Mouse (Mus musculus) adrenal gland, adult 2 months (tissue): ENCODE measurements around the gene Lhfpl2. TPM values are rescaled to one million over a fixed set of nuclear protein-coding genes. Genes with fewer than 3 reads are reported as not detected.
A peak's percentile ranks its signal among the peaks of the same experiment; 100 is the strongest.

ENCODE experiments used
- DNase-seq: peaks from one replicate; pipeline ENCODE4 v3.0.0; 2021
- polyA plus RNA-seq: library from polyadenylated mRNA; depleted of rRNA; stranded (reverse); fragments of >200 nt; gene quantifications from 2 replicates; pipeline ENCODE4 v1.2.3, GENCODE M21; 2012
- total RNA-seq, 2 experiments: library from RNA; stranded (reverse); gene quantifications; 2 replicates each; pipeline ENCODE4 v1.2.3; 2021

The Lhfpl2 gene
- total and polyA plus RNA-seq, 3 experiments, result 26.7 to 32.2 (median 27.9) TPM

DNA sequence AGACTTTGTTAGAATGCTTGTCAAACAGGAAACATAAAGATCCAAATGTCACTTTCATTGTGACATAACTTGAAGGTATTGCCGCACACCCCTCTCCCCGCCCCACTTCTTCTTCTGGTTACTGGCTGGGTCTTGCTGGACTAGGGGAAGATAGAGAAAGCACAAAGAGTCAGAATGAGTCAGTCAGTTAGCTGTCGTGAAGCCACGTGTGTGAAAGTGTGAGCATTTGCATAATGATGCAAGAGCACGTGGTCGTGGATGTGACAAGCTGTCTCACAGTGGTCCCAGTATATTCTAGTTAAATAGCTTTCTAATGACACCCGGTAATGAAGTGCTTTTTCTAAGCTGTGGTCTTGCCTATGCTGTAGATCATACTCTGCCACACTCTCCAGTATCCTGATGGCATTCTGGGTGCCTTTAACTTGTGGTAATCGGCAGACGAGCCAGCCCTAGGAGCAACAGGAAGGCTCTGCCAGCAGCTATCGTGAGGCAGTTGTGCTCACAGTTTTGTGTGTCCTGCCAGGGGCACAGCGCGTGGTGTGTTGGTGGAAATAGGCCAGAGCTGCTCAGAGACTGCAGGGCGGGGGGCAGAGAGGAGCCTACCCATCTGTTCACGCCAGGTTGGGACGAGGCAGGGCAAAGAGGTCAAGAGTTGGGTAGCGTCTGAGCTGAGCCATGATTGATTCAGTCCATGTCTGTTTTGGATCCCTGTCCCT lies 40.9 kb downstream of the Lhfpl2 start:
- peak; percentile 44 for DNase-seq

- DNase-seq, result no peak
Observed at GRCm38 (mm10) chr13:94099087-94099486, 41.5 kb downstream of the Lhfpl2 start.

DNA sequence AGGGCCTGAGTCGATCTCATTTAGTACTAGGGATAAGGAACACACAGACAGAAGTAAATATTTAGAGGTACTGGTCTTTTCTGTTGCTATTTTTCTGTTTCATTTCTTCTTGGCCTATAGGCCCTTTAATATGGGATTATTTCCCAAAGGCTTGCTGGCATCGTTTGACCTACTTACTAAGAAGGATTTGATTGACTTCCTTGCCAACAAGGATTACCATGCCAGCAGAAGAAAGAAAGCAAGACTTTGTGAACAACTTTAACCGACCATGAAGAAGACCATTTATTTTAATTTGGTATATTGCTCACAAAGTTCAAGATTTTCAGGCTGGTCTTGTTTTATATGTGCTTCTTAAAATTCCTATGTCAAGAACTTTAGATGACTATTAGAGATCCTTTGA lies 42.8 kb downstream of the Lhfpl2 start:
- DNase-seq, result no peak

DNA sequence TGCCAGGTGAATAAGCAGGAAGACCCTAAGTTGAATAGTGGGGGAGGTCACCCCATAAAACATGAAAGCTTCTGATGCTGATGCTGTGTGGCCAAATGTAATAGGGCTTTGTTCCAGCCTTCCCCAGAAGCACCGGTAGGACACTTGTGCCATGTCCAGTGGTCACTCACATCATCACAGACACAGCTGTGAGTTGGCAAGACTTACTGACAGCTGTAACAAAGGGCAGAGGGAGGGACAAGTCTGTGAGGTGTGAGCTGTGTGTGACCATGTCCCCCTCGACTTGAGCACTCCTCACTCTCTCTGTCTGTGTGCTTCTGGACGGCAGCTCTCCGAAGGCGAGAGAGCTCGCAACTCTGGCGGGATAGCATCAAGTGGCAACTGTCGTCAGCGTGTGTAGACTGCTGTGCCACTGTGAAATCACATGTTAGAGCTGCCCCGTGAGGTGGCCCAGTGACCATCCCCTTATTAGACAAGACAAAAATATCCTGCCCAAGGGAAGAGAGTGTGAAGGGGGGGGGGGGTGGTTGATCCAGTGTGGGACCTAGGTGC lies 43.5 kb downstream of the Lhfpl2 start:
- no peak for DNase-seq

DNA sequence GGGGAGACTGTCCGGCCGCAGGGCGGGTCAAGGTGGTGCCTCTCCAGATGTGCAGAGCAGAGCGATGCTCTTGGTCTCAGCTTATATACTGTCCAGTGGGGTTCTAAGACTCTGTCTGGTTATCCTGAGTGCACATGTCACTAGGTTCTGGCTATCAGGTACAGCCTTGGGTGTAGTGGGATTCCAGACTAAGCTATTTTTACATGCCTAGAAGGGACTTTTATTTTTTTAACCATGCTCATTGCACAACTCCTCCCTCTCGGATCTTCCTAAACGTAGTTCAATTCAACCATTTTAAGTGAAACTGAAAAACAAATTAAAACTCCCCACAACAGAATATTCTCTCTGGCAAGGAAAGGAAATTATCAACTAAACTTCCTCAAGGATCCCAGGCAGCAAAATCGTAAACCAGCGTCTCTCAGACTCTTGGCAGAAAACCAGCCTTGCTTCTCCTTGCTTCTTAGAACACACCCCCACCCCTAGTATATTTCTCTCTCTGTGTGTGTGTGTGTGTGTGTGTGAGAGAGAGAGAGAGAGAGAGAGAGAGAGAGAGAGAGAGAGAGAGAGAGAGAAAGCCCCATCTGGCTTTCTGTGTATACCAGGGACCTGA lies 47.4 kb downstream of the Lhfpl2 start:
- DNase-seq, result no peak

DNA sequence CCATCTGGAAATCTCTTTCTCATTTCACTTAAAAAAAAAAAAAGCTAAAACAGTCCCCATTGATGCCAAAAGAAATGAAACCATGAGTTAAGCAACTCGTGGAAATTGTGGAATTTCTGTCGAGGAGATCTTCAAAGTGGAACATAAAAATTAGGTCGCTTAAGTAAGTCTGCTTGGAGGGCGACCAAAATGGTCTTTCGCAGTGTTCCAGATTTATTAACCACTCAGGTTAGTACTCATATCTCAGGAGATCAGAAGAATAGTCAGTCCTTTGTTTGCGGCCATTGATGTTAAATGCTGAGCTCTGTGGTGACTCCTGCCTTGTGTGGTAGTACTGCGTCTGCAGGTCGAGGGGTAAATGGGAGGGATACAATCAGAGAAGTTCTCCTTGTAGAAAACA lies 48.8 kb downstream of the Lhfpl2 start:
- DNase-seq, result no peak

GRCm38 (mm10) chr13:94106983-94107382 lies 49.4 kb downstream of the Lhfpl2 start:
- DNase-seq, result no peak

- no peak for DNase-seq
Observed at GRCm38 (mm10) chr13:94110556-94110955, 53.0 kb downstream of the Lhfpl2 start.

GRCm38 (mm10) chr13:94115476-94115875 lies 57.9 kb downstream of the Lhfpl2 start:
- peak; percentile 78 for DNase-seq

- peak; percentile 68 for DNase-seq
Observed at GRCm38 (mm10) chr13:94116705-94117410, 59.3 kb downstream of the Lhfpl2 start.

DNA sequence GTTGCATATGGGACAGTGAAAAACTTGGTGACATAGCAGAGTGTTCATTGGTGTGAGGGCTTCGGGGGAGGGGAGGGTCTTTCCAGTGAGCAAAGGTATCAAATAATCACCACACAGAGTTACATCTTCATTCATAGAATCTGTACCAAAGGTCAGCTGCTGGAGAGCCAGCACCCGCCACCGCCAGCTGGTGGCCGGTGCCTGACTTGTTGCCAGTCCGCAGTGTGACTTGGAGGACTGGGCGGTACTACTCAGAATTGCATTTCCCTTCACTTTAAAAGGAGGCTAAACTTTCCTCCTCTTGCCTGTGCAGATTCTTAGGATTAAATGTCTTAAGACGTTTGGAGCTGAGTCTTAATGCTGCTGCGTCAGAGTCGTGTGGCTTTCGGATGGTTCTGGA lies 59.9 kb downstream of the Lhfpl2 start:
- no peak for DNase-seq

DNA sequence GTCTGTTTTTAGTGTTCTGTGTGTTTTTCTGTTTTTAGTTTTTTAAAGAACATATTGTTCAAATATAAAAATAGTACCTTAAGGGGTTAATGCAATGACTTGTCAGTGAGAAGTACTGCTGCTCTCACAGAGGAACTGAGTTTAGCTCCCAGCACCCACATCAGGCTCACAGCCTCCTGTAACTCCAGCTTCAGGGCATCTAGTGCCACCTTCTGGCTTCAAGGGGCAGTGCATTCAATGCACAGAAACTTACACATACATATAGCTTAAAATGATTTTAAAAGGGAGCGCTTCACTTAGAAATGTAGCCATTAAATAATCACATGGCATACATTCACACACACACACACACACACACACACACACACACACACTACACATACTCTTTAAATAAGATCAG lies 60.5 kb downstream of the Lhfpl2 start:
- no peak for DNase-seq

DNA sequence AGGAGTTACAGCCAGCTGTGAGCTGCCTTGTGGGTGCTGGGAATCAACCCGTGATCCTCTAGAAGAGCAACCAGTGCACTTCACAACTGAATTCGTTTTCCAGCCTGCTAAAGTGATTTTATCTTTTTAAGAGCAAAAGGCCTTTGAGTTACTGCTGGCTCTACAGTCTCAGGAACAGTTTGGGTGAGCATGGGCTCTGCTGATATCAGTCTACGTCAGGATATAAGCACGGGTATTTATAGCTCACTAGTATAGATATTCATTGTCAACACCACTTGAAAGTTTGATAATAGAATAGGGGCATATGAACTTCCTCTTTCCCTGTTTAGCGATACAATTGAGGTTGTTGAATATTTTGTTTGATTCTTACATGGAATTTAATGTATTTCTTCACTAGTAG lies 61.7 kb downstream of the Lhfpl2 start:
- no peak for DNase-seq

DNA sequence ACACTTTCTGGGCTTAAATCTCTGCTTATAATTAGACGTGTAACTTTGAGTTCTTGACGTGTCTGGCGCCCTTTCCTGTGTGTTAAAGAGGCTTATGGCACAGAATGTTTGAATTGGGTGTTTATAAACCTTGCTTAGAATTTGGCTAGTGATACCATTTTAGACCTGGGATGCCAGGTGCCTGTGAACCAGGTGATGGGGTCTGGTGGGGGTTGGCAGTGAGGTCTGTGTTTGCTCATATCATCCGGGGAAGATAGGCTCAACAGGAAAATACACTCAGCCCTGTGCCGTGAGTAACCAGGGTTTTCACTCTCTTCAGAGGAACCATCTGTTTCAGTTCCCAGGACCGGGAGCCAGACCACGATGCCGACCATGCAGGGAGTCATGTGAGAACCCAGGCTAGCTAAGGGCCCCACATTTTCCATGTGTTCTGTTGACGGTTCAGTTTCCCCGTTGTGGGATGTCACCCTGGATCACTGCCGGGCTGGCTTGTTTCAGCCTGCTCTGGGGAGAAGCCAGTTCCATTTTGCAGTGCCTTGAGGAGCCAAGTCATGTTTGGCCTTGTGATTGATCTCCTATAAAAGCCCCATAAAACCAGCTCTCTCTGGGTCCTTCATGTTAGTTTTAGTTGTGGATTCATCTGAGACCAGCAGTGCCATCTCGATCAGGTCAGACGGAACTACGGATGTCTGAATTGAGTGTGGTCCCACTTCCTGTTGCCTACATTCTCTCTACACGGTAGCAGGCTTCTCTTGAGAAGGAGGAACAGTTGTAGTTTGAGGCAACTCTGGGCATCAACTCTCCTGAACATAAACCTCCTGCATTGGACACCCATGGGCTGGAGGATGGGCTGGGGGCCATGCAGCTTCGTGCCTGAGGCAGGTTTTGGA lies 65.4 kb downstream of the Lhfpl2 start:
- no peak for DNase-seq

- DNase-seq, result no peak
Observed at GRCm38 (mm10) chr13:94130394-94130793, 72.8 kb downstream of the Lhfpl2 start.

GRCm38 (mm10) chr13:94131135-94131534 lies 73.5 kb downstream of the Lhfpl2 start:
- no peak for DNase-seq

DNA sequence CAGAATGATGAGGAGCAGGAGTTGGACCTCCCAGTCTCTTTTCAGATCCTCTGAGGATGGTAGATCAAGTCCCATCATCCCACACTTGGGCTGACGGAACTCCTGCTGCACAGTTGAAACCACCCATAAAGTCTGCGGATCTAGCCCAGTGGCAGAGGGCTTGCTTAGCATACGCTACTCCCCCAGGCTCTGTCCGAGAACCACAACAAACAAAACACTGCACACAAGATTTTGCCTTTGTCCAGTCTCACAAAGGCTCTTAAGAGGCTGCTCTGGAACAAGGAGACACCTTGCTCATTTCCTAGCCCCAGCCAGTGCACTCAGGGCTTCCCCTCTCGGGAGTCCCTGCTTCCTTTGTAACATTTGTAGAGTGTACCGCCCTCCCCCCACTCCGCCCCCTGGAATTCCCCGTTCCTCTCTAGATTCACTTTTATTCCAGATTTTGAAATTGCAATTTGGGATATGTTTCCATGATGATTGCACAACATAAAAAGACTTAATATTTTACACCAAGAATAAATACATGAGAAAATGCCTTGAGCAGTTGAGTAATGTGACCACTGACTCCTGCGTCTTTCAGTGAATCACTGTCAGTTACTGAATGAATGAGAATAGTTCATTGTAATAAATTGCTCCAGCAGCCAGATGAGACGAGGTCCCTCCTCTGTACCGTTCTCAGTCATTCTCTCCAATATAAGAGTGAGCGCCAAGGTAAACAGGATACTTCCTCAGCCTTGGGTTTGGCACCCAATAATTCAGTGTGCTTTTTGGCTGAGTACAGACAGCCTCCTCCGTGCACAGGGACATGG lies 74.8 kb downstream of the Lhfpl2 start:
- peak; percentile 59 for DNase-seq

- no peak for DNase-seq
Observed at GRCm38 (mm10) chr13:94134646-94135045, 77.0 kb downstream of the Lhfpl2 start.

- no peak for DNase-seq
Observed at GRCm38 (mm10) chr13:94135180-94135579, 77.6 kb downstream of the Lhfpl2 start.

GRCm38 (mm10) chr13:94139713-94140445 lies 82.3 kb downstream of the Lhfpl2 start:
- peak; percentile 42 for DNase-seq
